Mouse (Mus musculus) gonadal fat pad, adult 2 months (tissue): ENCODE data around the gene Olfr1360. TPM values are rescaled to one million over a fixed set of nuclear protein-coding genes. Genes with fewer than 3 reads are reported as not detected.
"Not testable (repeated sequence)": the region's sequence is repeated elsewhere in the genome, so short reads cannot be mapped to it uniquely, and the experiment has no call there.

Source experiments
- DNase-seq: peaks from one replicate; pipeline ENCODE4 v3.0.0-alpha.2; 2012; ENCODE audit warnings: low read depth
- polyA plus RNA-seq: library from polyadenylated mRNA; depleted of rRNA; stranded (reverse); fragments of >200 nt; gene quantifications from 2 replicates; pipeline ENCODE4 v1.2.3, GENCODE M21; 2012; rRNA removed

The Olfr1360 gene
- polyA plus RNA-seq = not detected in 2 replicates

- no peak for DNase-seq
Measured at GRCm38 (mm10) chr13:21677305-21677704, at the start of gene Olfr1360. Gene Olfr1360 (minus strand): TSS chr13:21677405.

- DNase-seq = no peak
Measured at GRCm38 (mm10) chr13:21722993-21723836, 46.0 kb upstream of the Olfr1360 start.

DNA sequence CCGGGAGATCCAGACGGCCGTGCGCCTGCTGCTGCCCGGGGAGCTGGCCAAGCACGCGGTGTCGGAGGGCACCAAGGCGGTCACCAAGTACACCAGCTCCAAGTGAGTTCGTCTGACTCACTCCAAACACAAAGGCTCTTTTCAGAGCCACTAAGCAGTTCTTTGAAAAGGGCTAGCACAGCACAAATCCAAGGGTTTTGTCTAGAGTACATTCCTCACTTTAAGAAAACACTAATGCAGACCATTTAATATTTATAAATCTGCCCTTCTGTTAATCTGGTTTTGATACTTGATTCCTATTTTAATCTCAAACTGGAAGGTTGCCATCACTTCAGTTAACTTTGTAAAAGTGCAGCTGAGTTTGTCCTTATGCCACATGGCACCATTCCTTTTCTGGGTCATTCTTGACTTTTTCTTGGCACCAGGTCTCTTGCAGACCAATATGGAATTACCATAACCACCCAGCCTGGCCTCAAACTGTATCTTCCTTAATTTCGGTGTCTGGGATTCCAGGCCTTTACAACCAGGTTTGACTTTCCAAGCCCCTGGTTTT, 45.2 kb upstream of the Olfr1360 start:
- DNase-seq = no peak

GRCm38 (mm10) chr13:21721757-21722372, 44.7 kb upstream of the Olfr1360 start, which contains the start of gene Hist1h2bm:
Gene Hist1h2bm (plus strand): TSS chr13:21722044.
- DNase-seq = peak; percentile 90

- not testable (repeated sequence) for DNase-seq
Measured at GRCm38 (mm10) chr13:21721107-21721756, 44.0 kb upstream of the Olfr1360 start.

DNA sequence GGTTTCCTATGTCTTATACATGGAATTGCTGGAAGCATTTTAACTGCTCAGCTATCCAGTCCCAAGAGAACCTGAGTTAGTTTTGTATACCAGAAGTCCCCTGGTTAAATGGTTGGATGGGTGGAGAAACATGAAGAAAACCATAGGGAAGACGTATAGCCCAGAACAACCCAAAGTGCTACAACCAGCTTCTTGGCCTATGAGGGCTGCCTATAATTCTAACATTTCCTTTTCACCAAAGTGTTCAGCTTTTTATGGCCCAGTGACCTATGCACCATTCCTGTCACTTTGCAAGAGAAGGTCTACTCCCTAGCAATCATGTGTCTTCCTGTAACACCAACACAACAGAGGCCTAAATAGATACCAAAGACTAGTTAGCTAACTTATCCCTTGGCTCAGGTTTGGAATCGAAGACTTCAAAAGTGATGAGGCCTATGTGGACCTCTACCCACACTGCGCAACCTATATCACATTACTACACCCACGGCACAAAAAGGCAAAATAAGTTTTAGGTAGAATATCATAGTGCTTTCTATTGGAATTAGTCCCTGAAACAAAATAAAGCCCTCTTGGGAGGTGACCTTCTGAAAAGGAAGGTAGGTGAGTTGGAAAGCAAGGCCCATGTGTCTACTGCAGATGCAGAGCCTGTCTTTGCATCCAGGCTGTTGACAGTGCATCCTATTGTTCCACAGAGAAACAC, 41.3 kb upstream of the Olfr1360 start:
- DNase-seq = no peak

- DNase-seq = not testable (repeated sequence)
Measured at GRCm38 (mm10) chr13:21717397-21718357, 40.5 kb upstream of the Olfr1360 start, which contains the start of gene Hist1h3h. Gene Hist1h3h (plus strand): TSS chr13:21717659.

DNA sequence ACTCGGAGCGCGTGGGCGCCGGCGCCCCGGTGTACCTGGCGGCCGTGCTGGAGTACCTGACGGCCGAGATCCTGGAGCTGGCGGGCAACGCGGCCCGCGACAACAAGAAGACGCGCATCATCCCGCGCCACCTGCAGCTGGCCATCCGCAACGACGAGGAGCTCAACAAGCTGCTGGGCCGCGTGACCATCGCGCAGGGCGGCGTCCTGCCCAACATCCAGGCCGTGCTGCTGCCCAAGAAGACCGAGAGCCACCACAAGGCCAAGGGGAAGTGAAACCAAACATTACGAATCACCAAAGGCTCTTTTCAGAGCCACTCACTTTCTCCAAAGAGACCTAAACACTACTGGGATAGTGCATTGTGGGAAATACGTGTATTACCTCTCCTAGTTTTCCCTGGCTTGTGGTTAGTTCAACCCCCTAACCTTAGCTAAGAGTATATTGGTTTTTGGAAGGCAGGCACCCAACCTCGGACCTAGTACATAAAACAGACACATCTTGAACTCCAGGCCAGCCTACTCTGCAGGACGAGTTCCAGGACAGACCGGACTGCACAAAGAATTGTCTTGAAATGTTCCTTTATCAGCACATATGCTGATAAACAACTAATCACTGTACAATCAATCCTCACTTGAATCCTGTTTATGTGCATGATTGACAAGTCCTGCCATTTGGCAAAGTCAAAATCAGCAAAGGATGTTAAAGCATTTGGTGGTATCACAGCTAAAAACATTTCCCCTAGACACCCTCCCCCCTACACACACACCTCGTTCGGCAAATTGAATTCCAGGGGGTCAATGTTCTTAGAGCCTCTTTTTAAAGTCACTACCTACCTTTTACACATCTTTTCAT, 39.6 kb upstream of the Olfr1360 start:
- not testable (repeated sequence) for DNase-seq

- DNase-seq = not testable (repeated sequence)
Measured at GRCm38 (mm10) chr13:21715864-21716539, 38.8 kb upstream of the Olfr1360 start, which contains the start of the genes Hist1h2bl and Hist1h2ai. Gene Hist1h2bl (minus strand): TSS chr13:21716143. Gene Hist1h2ai (plus strand): TSS chr13:21716422.

- DNase-seq = no peak
Measured at GRCm38 (mm10) chr13:21715131-21715863, 38.1 kb upstream of the Olfr1360 start.

DNA sequence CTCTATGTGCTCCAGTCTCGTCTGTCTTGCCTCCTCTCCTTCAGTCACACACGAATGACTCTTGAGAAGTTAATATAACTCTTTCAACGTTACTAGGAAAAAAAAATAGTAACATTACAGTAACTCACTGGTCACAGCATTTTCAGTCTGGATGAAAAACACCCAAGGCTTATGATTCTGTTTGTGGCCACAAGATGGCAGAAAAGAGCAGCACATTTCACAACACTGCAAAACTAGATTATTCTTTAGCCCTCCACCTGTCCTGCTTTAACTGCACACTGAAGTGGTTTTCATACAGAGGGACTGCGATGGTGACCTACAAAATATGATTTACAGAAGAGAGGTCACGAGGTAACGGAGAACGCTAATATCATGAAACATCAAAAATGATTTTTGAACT, 37.5 kb upstream of the Olfr1360 start:
- no peak for DNase-seq

- no peak for DNase-seq
Measured at GRCm38 (mm10) chr13:21711698-21712097, 34.5 kb upstream of the Olfr1360 start.

GRCm38 (mm10) chr13:21710821-21711525, 33.8 kb upstream of the Olfr1360 start:
- no peak for DNase-seq

GRCm38 (mm10) chr13:21710031-21710711, 33.0 kb upstream of the Olfr1360 start:
- no peak for DNase-seq

- DNase-seq = no peak
Measured at GRCm38 (mm10) chr13:21706669-21707068, 29.5 kb upstream of the Olfr1360 start.

DNA sequence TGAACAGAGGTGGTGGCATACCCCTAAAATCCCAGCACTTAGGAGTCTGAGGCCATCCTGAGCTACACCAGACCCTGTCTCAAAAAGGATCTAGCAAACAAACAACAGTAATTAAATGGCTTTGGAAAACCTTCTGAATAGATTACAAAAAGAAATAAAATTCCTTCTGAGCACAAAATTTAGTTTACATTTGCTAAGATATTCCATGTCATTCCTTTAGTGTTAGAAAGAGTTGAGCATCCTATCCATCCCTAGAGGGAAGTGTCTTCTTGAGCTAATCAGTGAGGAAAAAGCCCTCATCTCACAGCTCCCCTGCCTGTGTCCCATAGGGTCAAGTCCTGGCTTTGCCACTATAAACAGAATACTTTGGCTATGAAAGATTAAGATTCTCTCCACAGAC, 20.6 kb upstream of the Olfr1360 start, which contains the start of gene Olfr1359:
Olfr1359 (plus strand) TSS at position 301 of the 400 bp plus-strand sequence.
- no peak for DNase-seq
